Mouse (Mus musculus) leukemia stem cell, adult 10-12 weeks (primary cell): Measurements from ENCODE around the gene Ms4a14. TPM values are rescaled to one million over a fixed set of nuclear protein-coding genes. Genes with fewer than 3 reads are reported as not detected.

ENCODE experiments used
- polyA plus RNA-seq: library from polyadenylated mRNA; stranded (reverse); fragments of >175 nt; gene quantifications from 2 replicates; pipeline ENCODE4 v1.2.3, GENCODE M21; 2012; ENCODE audit warnings: low replicate concordance

The Ms4a14 gene
- not detected in 2 replicates for polyA plus RNA-seq

GRCm38 (mm10) chr19:11314354-11314753, at the start of gene Ms4a14:
Gene Ms4a14, minus strand, starts transcription at chr19:11314454.

GRCm38 (mm10) chr19:11335932-11336331, 21.7 kb upstream of the Ms4a14 start, which contains the start of gene Ms4a7:
Gene Ms4a7, minus strand, starts transcription at chr19:11336146.

DNA sequence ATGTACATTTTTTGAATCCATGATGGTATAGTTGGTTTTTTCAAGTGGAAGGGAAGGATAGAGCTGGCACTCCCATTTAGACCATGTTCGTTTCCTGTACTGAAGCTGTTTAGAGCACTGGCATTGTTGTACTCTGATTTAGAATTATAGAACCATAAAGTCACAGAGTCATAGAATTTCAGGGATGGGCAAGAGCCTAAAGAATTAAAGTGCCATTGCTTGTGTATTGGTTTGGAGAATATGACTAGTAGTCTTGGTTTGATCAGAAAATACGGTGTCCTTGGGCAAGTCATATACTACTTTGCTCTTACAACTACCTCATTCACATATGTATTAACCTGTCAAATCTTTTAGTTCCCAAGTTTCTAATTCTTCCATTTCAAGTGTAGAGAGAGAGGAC, 30.5 kb downstream of the Ms4a14 start, which contains the start of gene Ms4a5:
Ms4a5 (minus strand) TSS at position 101 of the 400 bp plus-strand sequence.

GRCm38 (mm10) chr19:11266052-11266845, 48.0 kb downstream of the Ms4a14 start, which contains the start of gene Ms4a1:
Gene Ms4a1, minus strand, starts transcription at chr19:11266241.

Other genes starting within 250 kb of the Ms4a14 start
- gene Ms4a8a, start 233.4 kb downstream of the Ms4a14 start, polyA plus RNA-seq = not detected in 2 replicates
- gene 1700017D01Rik, start 183.6 kb downstream of the Ms4a14 start, polyA plus RNA-seq = not detected in 2 replicates
- gene 1700025F22Rik, start 149.1 kb downstream of the Ms4a14 start, polyA plus RNA-seq = not detected in 2 replicates
- gene Ms4a13, start 117.7 kb downstream of the Ms4a14 start, polyA plus RNA-seq = not detected in 2 replicates
- not detected in 2 replicates for gene Ms4a12, start 82.0 kb downstream of the Ms4a14 start, polyA plus RNA-seq
- gene Ms4a1, start 48.2 kb downstream of the Ms4a14 start, polyA plus RNA-seq = 0.55 and 3.7 TPM in 2 replicates
- gene Ms4a5, start 30.6 kb downstream of the Ms4a14 start, polyA plus RNA-seq = not detected in 2 replicates
- gene Ms4a7, start 21.7 kb upstream of the Ms4a14 start, polyA plus RNA-seq = 2.1 TPM in 1 of 2 replicates, not detected in the other
- gene Ms4a4a, start 61.1 kb upstream of the Ms4a14 start, polyA plus RNA-seq = 0.23 and 0.44 TPM in 2 replicates
- gene Ms4a4c, start 90.3 kb upstream of the Ms4a14 start, polyA plus RNA-seq = 0.14 and 0.82 TPM in 2 replicates
- 4.0 and 15.1 TPM in 2 replicates for gene Ms4a4b, start 129.1 kb upstream of the Ms4a14 start, polyA plus RNA-seq
- 0.66 and 1.0 TPM in 2 replicates for gene Ms4a6c, start 154.9 kb upstream of the Ms4a14 start, polyA plus RNA-seq
- 0.20 and 0.48 TPM in 2 replicates for gene Gm8369, start 171.5 kb upstream of the Ms4a14 start, polyA plus RNA-seq
- 0.47 and 1.1 TPM in 2 replicates for gene Ms4a6b, start 202.1 kb upstream of the Ms4a14 start, polyA plus RNA-seq
- 0.19 TPM in 1 of 2 replicates, not detected in the other for gene Ms4a4d, start 222.3 kb upstream of the Ms4a14 start, polyA plus RNA-seq